Mouse (Mus musculus): ENCODE results near the gene Tab3.

Gene Tab3

DNA sequence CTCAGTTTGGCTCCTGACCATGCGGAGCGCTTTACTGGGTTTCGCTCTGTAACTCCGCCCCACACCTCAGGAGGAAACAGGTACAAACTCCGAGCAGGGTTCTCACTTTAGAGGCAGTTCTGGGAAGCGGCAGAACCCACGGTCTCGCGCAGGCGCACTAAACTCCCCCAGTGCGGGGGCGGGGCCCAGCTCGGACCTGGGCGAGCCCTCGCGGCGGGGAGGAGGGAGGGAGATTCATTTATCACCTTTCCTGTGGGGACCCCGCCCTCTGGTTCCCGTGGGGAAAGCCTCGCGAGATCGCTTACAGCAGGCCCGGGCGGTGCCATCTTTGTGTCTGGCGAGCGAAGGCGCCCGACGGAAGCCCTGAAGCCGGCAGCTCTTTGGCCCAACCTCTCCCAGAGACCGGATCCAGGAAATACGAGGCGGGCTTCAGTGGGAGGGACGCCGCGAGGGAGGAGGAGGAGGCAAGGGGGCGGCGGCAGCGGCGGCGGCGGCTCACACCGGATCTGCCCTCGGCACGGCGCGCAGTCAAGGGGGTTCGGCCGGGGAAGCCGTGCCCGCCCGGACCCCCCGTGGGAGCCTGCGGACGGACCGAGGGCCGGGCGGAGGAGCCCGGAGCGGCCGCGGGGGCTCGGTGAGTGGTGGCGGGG lies at the start of gene Tab3:
Gene Tab3, plus strand, starts transcription at position 491 of the 650 bp plus-strand sequence.
- DNase-seq, result peak; percentile 94 to 97

DNA sequence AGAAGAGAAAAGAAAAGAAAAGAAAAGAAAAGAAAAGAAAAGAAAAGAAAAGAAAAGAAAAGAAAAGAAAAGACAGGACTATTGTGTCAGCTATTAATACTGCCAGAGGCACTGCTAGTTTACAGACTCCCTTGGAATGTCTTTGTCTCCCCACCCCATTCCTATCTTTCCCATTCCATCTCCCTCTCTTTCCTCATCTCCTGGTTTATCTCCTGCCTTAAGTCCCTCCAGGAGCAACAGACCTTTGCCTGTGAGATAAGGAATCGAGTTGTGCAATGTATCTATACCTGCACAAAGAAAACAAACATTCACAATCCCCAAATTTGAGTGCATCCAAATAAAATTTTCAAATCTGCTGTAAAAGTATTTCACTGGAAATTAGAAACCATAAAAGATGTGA lies 48.3 kb upstream of the Tab3 start:
- no peak for DNase-seq

DNA sequence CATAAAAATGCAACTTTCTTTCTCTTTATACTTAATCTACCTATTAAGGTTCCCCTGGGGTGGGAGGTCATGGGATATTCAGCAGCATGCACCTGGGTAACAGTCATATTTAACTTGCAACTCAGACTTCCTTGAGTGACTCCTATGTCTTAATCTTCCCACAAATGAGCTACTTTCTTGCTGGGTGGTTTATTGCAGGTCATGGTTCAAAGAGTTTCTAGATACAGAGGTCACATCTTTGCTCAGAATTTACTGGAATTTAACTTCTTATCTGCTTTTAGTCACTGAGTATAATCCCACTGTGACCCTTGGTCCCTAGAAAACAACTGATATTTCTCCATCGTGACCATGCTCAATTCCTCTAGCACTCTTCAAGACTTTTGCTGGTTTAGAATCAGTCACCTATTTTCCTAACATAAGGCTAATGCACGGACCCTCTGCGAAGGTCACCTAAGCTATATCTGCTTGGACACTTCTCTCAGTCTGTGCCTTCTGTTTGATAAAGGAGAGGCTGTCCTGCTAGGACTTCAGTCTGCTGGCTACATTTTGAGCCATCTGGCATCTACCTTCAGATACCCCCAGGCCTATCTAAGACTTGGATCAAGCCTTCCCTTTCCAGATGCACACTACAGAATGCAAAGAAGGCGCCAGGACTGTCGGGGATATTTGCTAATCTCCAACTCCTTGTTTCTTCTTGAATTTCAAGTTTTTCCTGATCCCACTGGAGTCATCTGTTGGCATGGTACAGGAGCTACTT lies 47.4 kb upstream of the Tab3 start:
- no peak for DNase-seq

DNA sequence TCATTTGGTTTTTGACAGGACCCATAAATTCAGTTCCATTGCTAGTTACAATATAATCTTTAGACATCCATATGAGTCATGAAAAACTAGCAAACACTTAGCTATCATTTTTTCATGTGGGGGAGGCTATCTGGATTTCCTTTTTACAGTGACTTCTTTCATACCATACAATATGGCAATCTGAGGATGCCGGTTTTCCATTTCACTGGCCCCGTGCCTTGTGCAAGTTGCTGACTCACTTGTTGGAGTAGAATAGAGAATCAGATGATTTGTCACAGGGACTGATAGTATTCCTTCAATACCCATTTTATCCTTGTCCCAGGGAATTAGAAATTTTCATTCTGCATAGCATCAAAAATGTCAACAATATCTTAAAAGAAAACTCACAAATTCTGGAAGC lies 14.9 kb upstream of the Tab3 start:
- no peak for DNase-seq

DNA sequence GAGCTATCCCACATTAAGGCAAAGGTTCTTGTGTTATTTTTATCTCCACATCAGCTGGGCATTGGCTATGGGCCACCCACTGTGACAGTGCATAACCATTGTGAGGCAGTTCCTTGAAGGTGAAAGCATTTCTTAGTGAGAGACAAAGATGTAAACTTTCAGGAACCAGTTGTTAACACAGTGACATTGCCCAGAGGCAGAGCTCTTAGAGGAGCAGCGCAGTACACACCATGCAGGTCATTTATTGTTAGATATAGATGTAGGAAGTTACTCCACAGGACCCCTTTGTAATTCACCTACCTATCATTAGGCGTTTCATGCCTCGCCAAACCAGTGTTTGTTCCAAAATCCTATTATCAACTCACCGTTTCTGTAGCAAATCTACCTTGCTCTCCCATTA lies 7.6 kb upstream of the Tab3 start:
- DNase-seq, result no peak

DNA sequence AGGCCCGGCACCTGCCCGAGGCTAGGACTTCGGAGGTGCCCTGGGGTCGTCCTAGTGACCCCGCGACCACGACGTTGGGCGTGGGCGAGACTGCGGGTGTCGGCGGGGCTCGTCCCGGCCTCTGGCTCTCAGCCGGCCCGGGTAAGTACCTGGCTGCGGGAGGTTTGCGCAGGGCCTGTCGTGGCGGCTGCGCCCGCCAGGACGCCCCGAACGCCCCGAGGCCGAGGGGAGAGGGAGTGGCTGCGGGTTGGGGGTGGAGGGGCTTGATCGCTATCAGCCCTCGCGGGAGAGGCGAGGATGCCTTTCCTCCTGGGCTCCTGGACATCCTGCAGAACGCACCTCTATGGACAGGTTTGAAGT lies 340 bp downstream of the Tab3 start:
- DNase-seq, result peak; percentile 28 to 51

DNA sequence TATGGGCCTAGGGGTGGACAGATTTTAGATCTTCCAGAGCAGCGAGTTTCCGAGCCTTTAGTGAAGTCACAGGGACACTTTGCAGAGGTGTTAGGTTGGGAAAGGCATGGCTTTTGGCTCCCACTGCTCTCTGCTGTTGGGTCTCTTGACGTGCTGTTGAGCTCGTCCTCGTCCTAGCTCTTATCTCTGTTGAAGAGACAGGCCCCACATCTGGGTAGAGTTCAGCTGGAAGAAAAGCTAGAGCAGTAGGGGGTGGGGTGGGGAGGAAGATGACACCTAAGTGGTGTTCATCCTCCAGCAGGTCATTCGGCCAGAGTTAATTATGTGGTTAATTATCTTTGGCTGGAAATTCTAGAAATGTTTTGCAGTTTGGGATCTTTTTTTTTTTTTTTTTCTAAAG lies 2.5 kb downstream of the Tab3 start:
- no peak for DNase-seq

DNA sequence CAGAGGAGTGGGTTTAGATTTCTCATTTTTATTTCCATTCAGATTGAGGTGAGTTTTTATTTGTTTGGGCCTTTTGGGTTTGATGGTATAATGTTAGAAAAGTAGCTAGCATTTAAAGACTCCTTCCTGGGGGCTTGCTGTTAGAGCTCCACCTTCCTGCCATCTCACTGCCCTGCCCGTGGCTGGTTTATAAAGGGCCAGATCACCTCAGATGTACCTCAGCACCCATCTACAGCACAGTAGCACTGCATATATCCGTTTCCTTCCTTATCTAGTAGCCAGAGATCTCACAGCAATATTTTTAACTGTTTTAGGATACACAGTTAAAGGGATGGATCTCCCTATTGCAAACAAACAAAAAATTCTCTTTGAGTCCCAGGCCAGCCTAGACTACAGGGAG lies 6.9 kb downstream of the Tab3 start:
- DNase-seq, result no peak

DNA sequence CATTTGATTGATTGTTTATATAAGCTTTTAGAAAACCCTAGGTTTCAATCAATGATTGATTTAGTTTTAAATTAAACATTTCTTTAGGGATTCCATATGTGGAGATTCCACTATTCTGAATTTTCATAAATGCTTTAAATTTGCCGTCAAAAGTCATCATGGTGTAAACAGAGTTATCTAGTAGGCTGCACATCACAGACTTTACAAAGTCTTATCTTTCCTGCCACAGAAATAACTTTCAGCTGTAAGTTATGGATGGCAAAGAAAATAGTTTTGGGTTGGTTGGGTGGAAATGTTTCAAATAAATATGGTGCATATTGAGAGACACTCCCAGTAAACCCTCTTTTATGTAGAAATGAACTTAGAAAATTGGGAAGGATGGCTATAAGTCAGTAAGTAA lies 8.7 kb downstream of the Tab3 start:
- no peak for DNase-seq

DNA sequence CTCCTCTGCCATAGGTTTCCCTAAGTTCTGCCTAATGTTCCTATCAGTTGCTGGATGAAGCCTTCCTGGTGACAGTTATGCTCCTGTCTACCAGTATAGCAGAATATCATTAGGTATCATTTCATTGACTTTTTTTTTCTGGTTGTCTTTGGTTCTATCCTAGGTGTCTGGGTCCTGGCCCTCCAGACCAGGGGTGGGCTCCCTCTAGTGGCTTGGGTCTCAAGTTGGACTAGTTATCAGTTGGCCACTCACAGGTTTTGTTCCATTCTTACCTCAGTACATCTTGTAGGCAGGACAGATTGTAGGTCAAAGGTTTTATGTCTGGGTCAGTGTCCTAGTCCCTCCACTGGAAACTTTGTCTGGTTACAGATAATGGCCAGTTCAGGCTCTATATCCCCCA lies 11.8 kb downstream of the Tab3 start:
- peak; percentile 2 to 7 for DNase-seq

DNA sequence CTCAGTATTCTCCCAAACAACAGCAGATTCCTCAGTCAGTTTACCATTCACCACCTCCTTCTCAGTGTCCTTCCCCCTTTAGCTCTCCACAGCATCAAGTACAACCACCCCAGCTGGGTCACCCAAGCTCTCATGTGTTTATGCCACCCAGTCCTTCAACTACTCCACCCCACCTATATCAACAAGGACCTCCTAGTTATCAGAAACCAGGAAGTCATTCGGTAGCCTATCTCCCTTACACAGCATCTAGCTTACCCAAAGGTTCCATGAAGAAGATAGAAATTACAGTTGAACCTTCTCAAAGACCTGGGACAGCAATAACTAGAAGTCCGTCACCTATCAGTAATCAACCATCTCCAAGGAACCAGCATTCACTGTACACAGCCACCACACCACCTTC lies 40.9 kb downstream of the Tab3 start:
- DNase-seq, result no peak

DNA sequence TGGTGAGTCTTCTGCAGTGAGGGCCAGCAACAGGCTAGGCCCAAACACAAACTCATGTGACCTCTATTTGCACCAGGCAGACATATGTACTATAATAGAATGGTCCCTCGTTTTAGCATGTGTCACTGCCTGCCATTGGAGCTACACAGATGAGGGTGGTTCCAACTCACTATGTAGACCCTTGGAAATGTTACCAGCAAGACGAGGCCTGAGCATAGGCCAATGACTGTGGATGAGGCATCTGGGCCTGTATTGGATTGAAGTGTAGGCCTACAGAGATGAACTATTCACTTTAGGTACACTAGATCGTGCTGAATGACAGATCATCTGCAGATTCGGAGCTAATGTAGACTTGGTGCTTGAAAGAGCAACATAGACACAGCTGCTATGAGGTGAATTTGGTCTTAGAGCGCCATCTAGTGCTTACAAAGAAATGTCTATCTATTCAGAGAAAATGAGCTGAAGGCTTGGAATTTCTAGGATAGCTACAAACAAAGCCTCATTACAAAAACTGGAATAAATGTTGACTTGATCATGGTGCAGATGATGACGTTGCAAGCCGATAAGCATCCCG lies 72.5 kb downstream of the Tab3 start:
- DNase-seq, result no peak

DNA sequence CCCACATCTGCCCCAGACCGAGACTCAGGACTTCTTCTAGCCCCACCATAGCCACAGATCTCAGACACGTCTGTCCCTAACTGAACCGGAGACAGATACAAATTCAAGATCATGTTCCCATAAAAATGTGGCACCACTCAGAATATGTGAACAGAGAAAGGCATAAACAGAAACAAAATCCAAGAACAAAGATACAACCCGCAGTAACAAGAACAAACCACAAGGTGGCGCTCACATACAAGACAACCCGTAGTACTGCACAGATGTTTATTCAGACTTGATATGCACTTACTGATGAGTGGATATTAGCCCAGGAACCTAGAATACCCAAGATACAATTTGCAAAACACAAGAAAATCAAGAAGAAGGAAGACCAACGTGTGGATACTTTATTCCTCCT lies 103.0 kb downstream of the Tab3 start:
- DNase-seq, result peak; percentile 35 to 58

DNA sequence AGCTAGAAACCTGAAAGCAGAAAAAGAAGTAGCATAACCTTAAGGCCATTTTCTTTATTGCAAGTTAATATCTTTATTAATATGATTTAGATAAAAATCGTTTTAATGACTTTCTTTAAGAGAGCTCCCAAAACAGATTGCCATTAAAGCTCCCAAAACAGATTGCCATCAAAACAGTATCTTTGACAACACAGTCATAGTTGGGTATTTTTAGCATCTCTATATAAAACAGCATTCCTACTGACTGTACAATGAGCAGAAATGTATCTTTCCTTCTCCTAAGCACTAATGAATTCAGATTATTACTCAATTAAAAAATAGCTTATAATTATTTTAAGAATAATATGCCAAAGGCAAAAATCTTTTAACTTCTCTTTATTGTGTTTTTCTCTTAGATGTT lies 108.3 kb downstream of the Tab3 start:
- no peak for DNase-seq

DNA sequence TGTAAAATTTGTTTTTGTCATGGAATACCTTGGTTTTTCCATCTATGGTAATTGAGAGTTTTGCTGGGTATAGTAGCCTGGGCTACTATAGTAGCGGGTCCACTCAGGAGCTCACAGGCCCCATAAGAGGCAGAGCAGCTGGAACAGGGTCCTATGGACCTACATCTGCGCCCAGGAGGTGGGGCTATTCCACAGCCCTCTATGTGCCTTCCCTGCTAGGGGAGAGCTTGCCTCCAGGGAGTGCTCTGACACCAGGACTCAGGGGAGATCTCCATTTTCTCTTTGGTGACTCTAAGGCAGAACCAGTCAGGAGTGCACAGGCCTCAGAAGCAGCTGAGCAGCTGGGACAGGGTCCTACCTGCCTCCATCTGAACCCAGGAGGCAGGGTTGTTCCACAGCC lies 109.9 kb downstream of the Tab3 start:
- peak in 1 of 2 experiments; percentile 5 for DNase-seq

All from kidney, postnatal 4 days (tissue).